In the genomic region with DNA sequence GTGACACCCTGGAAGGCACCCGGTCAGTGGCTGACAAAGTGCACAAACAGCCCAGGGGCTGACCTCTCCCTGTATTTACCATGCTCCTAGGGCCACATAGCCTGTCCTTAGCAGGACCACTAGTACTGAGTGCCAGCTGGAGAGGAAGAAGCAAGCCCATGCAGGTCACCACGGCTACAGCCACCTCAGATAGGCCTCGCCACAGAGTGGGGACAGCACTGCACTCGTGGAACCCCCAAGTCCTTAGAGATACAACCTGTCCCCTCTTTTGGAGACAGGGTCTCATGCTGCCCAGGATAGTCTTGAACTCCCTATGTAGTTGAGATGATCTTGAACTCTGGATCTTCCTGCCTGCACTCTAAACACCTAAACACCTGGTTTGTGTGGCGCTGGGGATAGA, we compare ENCODE assay signal across 11 mouse cellular contexts. TPM values are rescaled to one million over a fixed set of nuclear protein-coding genes. Genes with fewer than 3 reads are reported as not detected.
DNase-seq lines count a peak whose midpoint lies in the region; ATAC-seq lines count a peak whose summit lies in the region.
"Had no signal": no experiment of that assay in that cellular context is flagged by ENCODE, and none has a peak within 500 bp of the region (broad histone marks: within the 10 kb centered on the region; RNA-seq: fewer than 3 reads in every experiment).

No protein-coding gene starts in this region.

- intact Hi-C loops in heart, postnatal 25 days (cut with DNase I) = loop anchor here (5.0 kb wide), 1 partner anchor 134 kb away; no protein-coding TSS in a partner anchor
- intact Hi-C loops in left cerebral cortex, postnatal 36 days (cut with DNase I) = no loop called here

- no peaks in the 10 kb centered on the region for H3K27me3 ChIP-seq in heart, embryonic 12.5 days (replicated peaks)
- no peaks in the 10 kb centered on the region for H3K27me3 ChIP-seq in lung, embryonic 15.5 days
- no peaks in the 10 kb centered on the region for H3K27me3 ChIP-seq in intestine, embryonic 14.5 days (replicated peaks; ENCODE audit: control insufficient read depth, insufficient read depth, low read length)
- H3K27me3 ChIP-seq in stomach, embryonic 14.5 days (ENCODE audit: control insufficient read depth, insufficient read depth, low read length) = no peaks in the 10 kb centered on the region
- H3K27me3 ChIP-seq: CH12.LX; midbrain, embryonic 12.5 days had no signal

- H3K9me3 ChIP-seq in heart, embryonic 12.5 days (replicated peaks) = no peaks in the 10 kb centered on the region
- H3K9me3 ChIP-seq in lung, embryonic 15.5 days = no peaks in the 10 kb centered on the region
- H3K9me3 ChIP-seq in intestine, embryonic 14.5 days (ENCODE audit: control insufficient read depth, low read length) = no peaks in the 10 kb centered on the region
- no peaks in the 10 kb centered on the region for H3K9me3 ChIP-seq in stomach, embryonic 14.5 days (ENCODE audit: control insufficient read depth, low read depth, low read length)
- H3K9me3 ChIP-seq: midbrain, embryonic 12.5 days had no signal

- H3K27ac ChIP-seq in heart, embryonic 12.5 days (ENCODE audit: poor library complexity, severe bottlenecking) = peak overlapping the region; percentile 22; the same call in 1 of the 2 replicates
- no peak overlapping the region for H3K27ac ChIP-seq in lung, embryonic 15.5 days
- no peak overlapping the region for H3K27ac ChIP-seq in intestine, embryonic 14.5 days (ENCODE audit: low read depth)
- H3K27ac ChIP-seq in stomach, embryonic 14.5 days (ENCODE audit: low read length) = 0 out of 2 replicates have a peak overlapping the region, but pooled peaks have one; percentile 2
- H3K27ac ChIP-seq: midbrain, embryonic 12.5 days had no signal

- no peak overlapping the region for H3K4me3 ChIP-seq in heart, embryonic 12.5 days
- no peak overlapping the region for H3K4me3 ChIP-seq in lung, embryonic 15.5 days
- no peak overlapping the region for H3K4me3 ChIP-seq in intestine, embryonic 14.5 days (ENCODE audit: low read depth, low read length)
- no peak overlapping the region for H3K4me3 ChIP-seq in stomach, embryonic 14.5 days (ENCODE audit: low read depth, low read length)
- H3K4me3 ChIP-seq: midbrain, embryonic 12.5 days had no signal

- ATAC-seq in heart, embryonic 12.5 days (ENCODE audit: insufficient number of reproducible peaks, low FRiP score) = no peak
- no peak for ATAC-seq in lung, embryonic 15.5 days (ENCODE audit: borderline replicate concordance, extremely low read depth, low FRiP score, low TSS enrichment)
- no peak for ATAC-seq in intestine, embryonic 14.5 days (replicated peaks; ENCODE audit: low FRiP score, low TSS enrichment, low read depth)
- ATAC-seq in stomach, embryonic 14.5 days (ENCODE audit: insufficient number of reproducible peaks, insufficient read depth, low FRiP score, low read depth) = no peak

- H3K4me2 ChIP-seq in heart, embryonic 12.5 days = peak overlapping the region; percentile 99
- H3K4me2 ChIP-seq in lung, embryonic 15.5 days = peak overlapping the region; percentile 30; the same call in 1 of the 2 replicates
- no peak overlapping the region for H3K4me2 ChIP-seq in intestine, embryonic 14.5 days (ENCODE audit: low read length)
- H3K4me2 ChIP-seq in stomach, embryonic 14.5 days (replicated peaks; ENCODE audit: low read depth, low read length) = 0 out of 2 replicates have a peak overlapping the region, but pooled peaks have one; percentile 1
- H3K4me2 ChIP-seq: midbrain, embryonic 12.5 days had no signal

- WGBS in heart, embryonic 12.5 days = 76% methylated on average over 5 of the region's 5 CpGs
- 69% methylated on average over 5 of the region's 5 CpGs for WGBS in lung, embryonic 15.5 days
- 88% methylated on average over 5 of the region's 5 CpGs for WGBS in intestine, embryonic 14.5 days
- WGBS in stomach, embryonic 14.5 days = 83% methylated on average over 5 of the region's 5 CpGs

- peaks cover 21% of the 10 kb centered on the region for H3K36me3 ChIP-seq in heart, embryonic 12.5 days
- H3K36me3 ChIP-seq in lung, embryonic 15.5 days = no peaks in the 10 kb centered on the region
- H3K36me3 ChIP-seq in intestine, embryonic 14.5 days (ENCODE audit: control insufficient read depth, insufficient read depth, low read length) = peaks cover 20% of the 10 kb centered on the region
- H3K36me3 ChIP-seq in stomach, embryonic 14.5 days (ENCODE audit: control insufficient read depth, insufficient read depth, low read length) = peaks cover 14% of the 10 kb centered on the region

- H3K9ac ChIP-seq in heart, embryonic 12.5 days = peak overlapping the region; percentile 63
- no peak overlapping the region for H3K9ac ChIP-seq in lung, embryonic 15.5 days
- peak overlapping the region; percentile 23; the same call in 1 of the 2 replicates for H3K9ac ChIP-seq in intestine, embryonic 14.5 days (ENCODE audit: low read length)
- H3K9ac ChIP-seq in stomach, embryonic 14.5 days (replicated peaks; ENCODE audit: low read depth, low read length) = no peak overlapping the region

- no peak for DNase-seq in heart, postnatal 25 days (ENCODE audit: low spot score)
- DNase-seq in lung, adult 18-20 months = no peak
- no peak for DNase-seq in intestine, embryonic 14.5 days (ENCODE audit: low spot score)
- no peak for DNase-seq in left cerebral cortex, postnatal 36 days (ENCODE audit: low spot score in 2 of 2)
- DNase-seq in cerebellum, postnatal 14 days = no peak
- DNase-seq: thymus, adult 2 months had no signal

- H3K4me1 ChIP-seq in heart, embryonic 12.5 days (replicated peaks) = peaks cover 44% of the 10 kb centered on the region
- peaks cover 35% of the 10 kb centered on the region for H3K4me1 ChIP-seq in lung, embryonic 15.5 days
- peaks cover 36% of the 10 kb centered on the region for H3K4me1 ChIP-seq in intestine, embryonic 14.5 days (replicated peaks; ENCODE audit: control insufficient read depth, insufficient read depth, low read length)
- peaks cover 25% of the 10 kb centered on the region for H3K4me1 ChIP-seq in stomach, embryonic 14.5 days (ENCODE audit: control insufficient read depth, insufficient read depth, low read length)

RNA-seq across cellular contexts. Expression of a gene that starts 3.6 kb away (rescaled TPM):
- 58.4 and 66.2 TPM in 2 replicates for polyA plus RNA-seq in heart, embryonic 12.5 days (2016; fragmentation: Nextera tagmentation; extraction: Ambion mirVana)
- 10 to 100 TPM; 49.6 to 54.6 TPM for total RNA-seq in heart, postnatal 25 days (2021)
- polyA plus RNA-seq in lung, embryonic 15.5 days (2015; fragmentation: Nextera tagmentation; extraction: Ambion mirVana) = 72.7 and 74.2 TPM in 2 replicates
- polyA plus RNA-seq in intestine, embryonic 14.5 days (2014; fragmentation: Nextera tagmentation; extraction: Ambion mirVana) = 145 and 171 TPM in 2 replicates
- 86.2 and 89.3 TPM in 2 replicates for polyA plus RNA-seq in stomach, embryonic 14.5 days (2014; fragmentation: Nextera tagmentation; extraction: Ambion mirVana)
- total RNA-seq in left cerebral cortex, postnatal 36 days (2021) = 100 to 1,000 TPM; 103 to 115 TPM

RNA-seq across cellular contexts. Expression of a gene that starts 17.3 kb away (rescaled TPM):
- polyA plus RNA-seq in heart, embryonic 12.5 days (2016; fragmentation: Nextera tagmentation; extraction: Ambion mirVana) = 1.9 and 2.3 TPM in 2 replicates
- total RNA-seq in heart, postnatal 25 days (2021) = 1 to 10 TPM in 1 of 2 experiments, under 1 TPM in 1; 0.81 to 1.0 TPM
- polyA plus RNA-seq in lung, embryonic 15.5 days (2015; fragmentation: Nextera tagmentation; extraction: Ambion mirVana) = 1.7 and 1.8 TPM in 2 replicates
- polyA plus RNA-seq in intestine, embryonic 14.5 days (2014; fragmentation: Nextera tagmentation; extraction: Ambion mirVana) = 0.73 and 0.84 TPM in 2 replicates
- 3.6 and 7.4 TPM in 2 replicates for polyA plus RNA-seq in stomach, embryonic 14.5 days (2014; fragmentation: Nextera tagmentation; extraction: Ambion mirVana)
- 1 to 10 TPM; 2.3 to 3.1 TPM for total RNA-seq in left cerebral cortex, postnatal 36 days (2021)

RNA-seq across cellular contexts. Expression of a gene that starts 17.9 kb away (rescaled TPM):
- 636 and 677 TPM in 2 replicates for polyA plus RNA-seq in heart, embryonic 12.5 days (2016; fragmentation: Nextera tagmentation; extraction: Ambion mirVana)
- 1,000 to 10,000 TPM; 1,086 to 1,128 TPM for total RNA-seq in heart, postnatal 25 days (2021)
- polyA plus RNA-seq in lung, embryonic 15.5 days (2015; fragmentation: Nextera tagmentation; extraction: Ambion mirVana) = 662 and 670 TPM in 2 replicates
- 395 and 515 TPM in 2 replicates for polyA plus RNA-seq in intestine, embryonic 14.5 days (2014; fragmentation: Nextera tagmentation; extraction: Ambion mirVana)
- polyA plus RNA-seq in stomach, embryonic 14.5 days (2014; fragmentation: Nextera tagmentation; extraction: Ambion mirVana) = 363 and 388 TPM in 2 replicates
- total RNA-seq in left cerebral cortex, postnatal 36 days (2021) = 100 to 1,000 TPM; 652 to 731 TPM

RNA-seq across cellular contexts. Expression of a gene that starts 33.0 kb away (rescaled TPM):
- 25.8 and 30.8 TPM in 2 replicates for polyA plus RNA-seq in heart, embryonic 12.5 days (2016; fragmentation: Nextera tagmentation; extraction: Ambion mirVana)
- total RNA-seq in heart, postnatal 25 days (2021) = 1 to 10 TPM; 8.4 to 9.7 TPM
- polyA plus RNA-seq in lung, embryonic 15.5 days (2015; fragmentation: Nextera tagmentation; extraction: Ambion mirVana) = 39.3 and 49.7 TPM in 2 replicates
- polyA plus RNA-seq in intestine, embryonic 14.5 days (2014; fragmentation: Nextera tagmentation; extraction: Ambion mirVana) = 15.8 and 17.8 TPM in 2 replicates
- 17.7 and 19.1 TPM in 2 replicates for polyA plus RNA-seq in stomach, embryonic 14.5 days (2014; fragmentation: Nextera tagmentation; extraction: Ambion mirVana)
- 10 to 100 TPM; 23.7 to 37.6 TPM for total RNA-seq in left cerebral cortex, postnatal 36 days (2021)

RNA-seq across cellular contexts. Expression of a gene that starts 41.4 kb away (rescaled TPM):
- 0.42 and 0.52 TPM in 2 replicates for polyA plus RNA-seq in heart, embryonic 12.5 days (2016; fragmentation: Nextera tagmentation; extraction: Ambion mirVana)
- total RNA-seq in heart, postnatal 25 days (2021) = 1 to 10 TPM; 1.0 to 1.1 TPM
- polyA plus RNA-seq in lung, embryonic 15.5 days (2015; fragmentation: Nextera tagmentation; extraction: Ambion mirVana) = 2.5 and 3.6 TPM in 2 replicates
- polyA plus RNA-seq in intestine, embryonic 14.5 days (2014; fragmentation: Nextera tagmentation; extraction: Ambion mirVana) = 0.53 and 0.65 TPM in 2 replicates
- 0.41 and 0.72 TPM in 2 replicates for polyA plus RNA-seq in stomach, embryonic 14.5 days (2014; fragmentation: Nextera tagmentation; extraction: Ambion mirVana)
- total RNA-seq in left cerebral cortex, postnatal 36 days (2021) = under 1 TPM; 0.43 to 0.52 TPM

Comparison
In these comparisons a context has a peak if more than half of its experiments do, and no peak if none do; other contexts are left out.
1. H3K27ac ChIP-seq: peak in heart, embryonic 12.5 days (single experiment) and stomach, embryonic 14.5 days (single experiment); none in lung, embryonic 15.5 days (single experiment) and intestine, embryonic 14.5 days (single experiment).
2. H3K9ac ChIP-seq: peak in heart, embryonic 12.5 days (single experiment) and intestine, embryonic 14.5 days (single experiment); none in lung, embryonic 15.5 days (single experiment) and stomach, embryonic 14.5 days (single experiment).